Mouse (Mus musculus) naive thymus-derived CD4-positive, alpha-beta T cell, adult 2 months (primary cell): ENCODE measurements around the gene Kdm5b.

Source experiments
- DNase-seq: peaks from one replicate; pipeline ENCODE4 v3.0.0-alpha.2; 2011; ENCODE audit warnings: low read depth

Kdm5b gene

DNA sequence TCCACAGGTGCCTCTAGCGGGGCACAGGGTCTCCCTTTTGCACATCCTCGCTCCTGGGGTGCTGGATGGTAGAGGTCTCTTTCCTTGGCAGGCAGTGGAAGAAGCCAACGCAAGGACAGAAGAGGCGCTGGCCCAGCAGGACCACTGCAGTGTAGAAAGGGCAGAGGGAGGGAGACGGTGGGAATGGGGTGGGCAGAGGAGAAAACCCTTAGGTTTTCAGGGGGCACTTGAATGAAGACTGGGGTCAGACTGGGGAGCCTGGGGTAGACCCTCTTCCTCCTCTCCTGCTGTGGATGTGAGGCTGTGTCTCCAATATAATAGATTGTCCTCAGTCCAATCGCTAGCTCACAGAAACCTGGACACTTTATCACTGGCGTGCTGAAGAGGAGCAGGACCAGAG lies 87.6 kb downstream of the Kdm5b start:
- DNase-seq, result no peak

DNA sequence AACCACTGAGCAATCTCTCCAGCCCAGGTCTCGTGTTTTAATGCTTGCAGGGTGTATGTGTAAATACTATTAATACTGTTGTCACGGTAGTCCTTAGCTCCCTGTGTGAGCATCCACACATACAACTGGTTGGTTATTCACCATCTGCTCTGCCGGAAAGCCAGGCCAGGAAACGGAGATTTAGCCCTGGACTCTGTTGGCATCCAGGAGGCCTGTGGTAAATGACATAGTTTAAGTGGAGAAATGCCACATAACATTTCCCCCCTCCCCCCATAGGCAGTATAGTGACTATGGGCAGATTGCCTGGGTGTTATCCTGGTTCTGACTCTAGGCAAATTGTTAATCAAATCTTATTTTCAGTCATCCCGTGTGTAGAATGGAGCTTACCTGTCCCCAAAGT lies 90.8 kb downstream of the Kdm5b start:
- no peak for DNase-seq

DNA sequence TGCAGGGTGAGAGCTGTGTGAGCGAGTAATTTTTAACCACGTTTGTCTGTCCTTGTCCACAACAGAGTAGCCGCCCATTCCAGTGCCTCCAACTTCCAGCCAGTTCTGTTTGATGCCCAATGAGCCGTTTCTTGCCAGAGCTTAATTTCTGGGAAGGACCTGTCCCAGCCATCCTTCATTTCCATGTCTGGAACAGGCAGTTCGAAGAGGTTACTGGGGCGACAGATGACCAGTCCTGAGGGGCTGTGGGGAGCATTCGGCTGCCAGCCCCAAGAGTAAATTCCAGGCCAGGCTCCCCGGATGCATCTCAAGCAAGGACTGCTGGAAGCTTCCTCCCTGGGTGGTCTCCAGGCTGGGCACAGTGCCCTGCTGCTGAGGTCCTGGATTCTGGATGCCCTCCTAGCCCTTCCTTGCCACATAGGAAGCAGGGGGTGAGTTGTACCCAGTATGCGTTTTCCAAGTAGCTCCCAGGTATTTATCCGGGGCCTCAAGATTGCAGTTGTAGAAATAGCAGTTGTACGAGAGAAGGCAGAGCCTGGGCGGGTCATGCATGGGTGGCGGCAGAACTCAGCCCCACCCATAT lies 91.4 kb downstream of the Kdm5b start:
- DNase-seq, result no peak

DNA sequence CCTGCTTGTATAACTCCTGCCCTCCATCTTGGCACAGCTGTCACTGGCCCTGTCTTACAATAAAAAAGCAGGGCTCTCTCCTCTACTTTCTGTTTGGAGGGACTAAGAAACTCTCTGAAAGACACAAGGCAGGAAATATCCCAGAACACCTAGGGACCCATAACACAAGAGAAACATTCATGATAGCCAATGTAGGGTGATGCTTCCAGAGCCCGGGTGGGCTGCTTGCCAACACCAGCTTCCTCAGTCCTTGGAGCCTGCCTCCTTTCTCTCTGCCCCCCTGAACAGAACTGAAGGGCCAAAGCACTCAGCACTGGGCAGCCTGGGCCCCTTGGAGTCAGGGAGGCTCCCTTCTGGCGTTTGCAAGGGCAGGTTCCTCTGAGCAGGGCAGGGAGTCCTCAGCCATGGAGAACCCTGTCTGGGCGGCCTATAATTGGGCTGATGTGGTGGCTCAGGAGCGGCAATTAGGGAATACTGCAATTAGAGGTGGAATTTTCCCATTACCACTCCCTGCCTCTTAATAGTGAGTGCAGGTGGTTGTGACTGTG lies 92.0 kb downstream of the Kdm5b start:
- DNase-seq, result no peak

DNA sequence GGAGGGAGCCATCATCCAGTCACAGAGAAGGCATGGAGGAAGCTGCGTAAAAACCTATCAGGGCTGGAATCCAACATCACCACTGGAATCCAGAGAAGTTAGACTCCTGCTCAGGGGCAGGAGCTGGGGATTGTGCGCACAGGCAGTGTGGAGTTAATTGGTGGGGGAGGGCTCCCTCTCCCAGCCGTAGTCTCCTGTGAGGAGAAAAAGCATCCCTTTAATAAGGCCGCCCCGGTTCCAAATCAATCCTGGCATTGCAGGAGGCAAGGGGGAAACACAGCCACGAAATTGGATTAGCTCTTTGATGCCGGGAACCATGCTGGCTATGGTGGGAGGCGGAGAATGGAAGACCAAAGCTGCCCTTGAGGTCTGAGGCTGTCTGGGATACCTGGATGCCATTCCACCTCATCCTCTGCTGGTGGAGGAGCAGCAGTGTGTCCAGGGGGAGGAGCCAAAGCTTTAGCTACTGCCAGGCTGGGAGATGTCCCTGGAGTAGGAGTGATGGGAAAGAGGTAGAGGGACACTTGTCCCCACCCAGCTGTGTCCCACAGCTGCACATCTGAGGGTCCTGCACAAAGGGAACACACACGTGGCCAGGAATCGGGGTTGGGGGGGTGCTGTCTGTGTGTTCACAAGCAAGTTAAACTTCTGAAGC lies 93.8 kb downstream of the Kdm5b start:
- no peak for DNase-seq

DNA sequence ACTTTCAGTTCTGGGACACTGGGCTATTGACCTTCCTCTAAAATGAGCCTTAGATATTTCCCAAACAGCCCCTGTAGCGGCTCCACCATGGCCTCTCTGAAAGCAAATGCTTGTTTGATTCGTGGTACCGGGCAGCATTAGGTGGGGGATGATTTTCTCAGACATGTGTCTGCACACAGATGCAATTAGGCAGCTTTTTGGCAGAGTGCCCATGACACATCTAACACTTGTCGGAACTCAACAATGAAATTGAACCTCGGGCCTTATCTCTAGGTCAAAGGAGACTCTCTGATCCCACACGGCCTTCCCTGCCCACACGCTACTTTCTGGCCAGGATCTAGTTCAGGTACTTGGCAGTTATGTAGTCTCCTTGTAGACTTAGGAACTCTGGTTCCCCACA lies 98.9 kb downstream of the Kdm5b start:
- DNase-seq, result no peak

DNA sequence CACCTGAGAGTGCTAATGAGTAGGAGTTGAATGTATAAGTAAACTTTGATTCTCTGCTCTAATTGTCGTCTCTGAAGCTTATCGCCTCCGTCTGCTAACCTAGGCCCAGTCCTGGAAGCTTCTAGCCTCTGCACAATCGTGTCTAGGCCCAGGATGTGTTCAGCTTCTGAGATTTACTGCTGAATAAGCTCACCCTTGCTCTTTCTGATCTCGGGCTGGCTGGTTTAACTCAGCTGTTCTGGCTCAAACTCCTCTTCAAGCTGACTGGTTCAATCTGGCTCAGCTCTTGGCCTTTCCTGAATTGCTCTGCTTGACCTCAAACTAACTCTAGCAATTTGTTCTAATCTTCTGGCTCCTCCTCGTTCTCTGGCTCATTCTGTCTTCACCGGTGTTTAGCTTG lies 100.2 kb downstream of the Kdm5b start:
- DNase-seq, result no peak

DNA sequence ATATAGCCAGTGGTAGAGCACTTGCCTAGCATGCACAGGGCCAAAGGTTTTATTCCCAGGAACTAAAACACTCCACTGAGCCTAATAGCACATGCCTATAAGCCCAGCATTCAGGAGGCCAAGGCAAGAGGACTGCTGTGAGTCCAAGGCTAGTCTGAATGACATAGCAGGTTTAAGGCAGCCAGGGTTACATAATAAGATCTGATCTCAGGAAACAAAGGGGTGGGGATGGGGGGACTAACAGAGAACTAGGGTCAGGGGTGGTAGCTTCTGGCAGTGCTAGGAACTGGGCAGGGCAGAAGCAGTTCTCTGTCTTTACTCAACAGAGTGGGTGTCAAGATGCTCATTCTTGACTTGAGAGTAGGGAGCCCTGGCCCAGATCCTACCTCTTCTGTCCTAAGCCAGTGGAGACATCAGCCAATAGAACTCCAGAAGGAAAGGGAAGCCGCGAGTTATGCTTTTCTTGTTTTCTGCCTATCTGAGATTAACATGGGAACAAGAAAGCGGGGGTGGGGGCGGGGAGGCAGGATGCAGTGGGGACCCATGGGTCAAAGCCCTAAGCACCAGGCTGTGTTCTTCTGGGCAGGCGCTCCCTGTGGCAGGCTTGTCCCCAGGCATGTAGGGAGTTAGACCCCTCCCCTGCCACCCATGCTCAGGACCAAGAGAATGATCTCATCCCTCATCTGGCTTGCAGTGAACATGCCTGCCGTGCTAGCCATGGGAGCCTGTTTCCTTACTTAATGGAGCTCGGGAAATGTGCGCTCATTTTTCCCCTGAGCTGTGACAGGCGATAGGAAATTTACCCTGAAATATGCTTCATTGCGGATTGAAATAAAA lies 111.5 kb downstream of the Kdm5b start:
- no peak for DNase-seq

DNA sequence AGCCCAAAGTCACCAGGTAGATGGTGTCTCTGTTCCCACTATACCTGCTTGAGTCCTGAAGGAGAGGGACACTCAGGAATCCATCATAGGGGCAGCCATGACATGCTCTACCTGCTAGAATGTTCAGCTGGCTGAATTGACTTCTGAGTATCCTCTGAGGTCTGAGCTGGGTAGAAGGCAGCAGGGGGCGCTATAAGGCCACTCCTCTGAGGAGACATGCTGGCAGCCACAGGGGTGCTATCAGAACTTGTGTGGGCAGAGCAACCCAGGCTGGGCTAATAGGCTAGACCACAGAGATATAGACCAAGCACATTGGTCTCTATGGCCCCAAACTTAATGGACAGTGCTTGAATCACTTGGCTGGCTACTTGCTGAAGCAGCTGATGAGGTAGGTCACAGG lies 114.3 kb downstream of the Kdm5b start:
- DNase-seq, result peak; percentile 28

DNA sequence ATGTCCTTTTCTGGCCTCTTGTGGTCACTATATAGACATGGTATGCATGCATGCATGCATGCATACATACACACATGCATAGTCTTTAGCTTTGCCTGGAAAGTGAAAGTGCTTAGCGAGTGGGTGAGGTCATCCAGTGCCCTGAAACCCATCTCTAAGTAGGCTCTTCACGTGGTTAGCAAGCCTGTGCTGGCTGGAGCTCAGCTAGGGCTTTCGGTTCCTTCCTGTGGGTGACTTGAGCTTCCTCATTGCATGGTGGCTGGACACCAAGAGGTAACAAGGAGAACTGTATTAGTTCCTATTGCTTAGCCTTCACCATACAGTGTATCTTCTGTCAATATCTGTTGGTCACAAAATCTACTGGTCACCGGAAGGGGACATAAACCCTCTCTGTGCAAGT lies 119.5 kb downstream of the Kdm5b start:
- DNase-seq, result peak; percentile 8

DNA sequence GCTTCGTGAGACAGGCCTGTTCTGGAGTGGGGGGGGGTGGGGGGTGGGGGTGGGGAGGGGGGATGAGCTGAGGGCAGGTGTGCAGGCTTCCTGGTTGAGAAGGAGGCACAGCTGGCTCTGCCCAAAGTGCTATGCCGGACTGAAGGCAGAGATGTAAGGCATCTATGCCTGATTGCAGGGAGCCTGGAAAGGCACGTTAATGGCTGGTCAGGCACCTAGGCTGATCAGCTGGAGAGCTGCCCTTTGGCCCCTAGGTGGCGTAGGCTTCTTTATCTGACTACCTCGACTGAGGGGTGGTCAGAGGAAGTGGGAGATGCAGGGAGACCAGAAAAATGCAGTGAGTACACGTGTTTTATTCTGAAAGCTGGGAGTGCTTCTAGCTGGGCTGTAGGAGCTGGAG lies 120.6 kb downstream of the Kdm5b start:
- no peak for DNase-seq

DNA sequence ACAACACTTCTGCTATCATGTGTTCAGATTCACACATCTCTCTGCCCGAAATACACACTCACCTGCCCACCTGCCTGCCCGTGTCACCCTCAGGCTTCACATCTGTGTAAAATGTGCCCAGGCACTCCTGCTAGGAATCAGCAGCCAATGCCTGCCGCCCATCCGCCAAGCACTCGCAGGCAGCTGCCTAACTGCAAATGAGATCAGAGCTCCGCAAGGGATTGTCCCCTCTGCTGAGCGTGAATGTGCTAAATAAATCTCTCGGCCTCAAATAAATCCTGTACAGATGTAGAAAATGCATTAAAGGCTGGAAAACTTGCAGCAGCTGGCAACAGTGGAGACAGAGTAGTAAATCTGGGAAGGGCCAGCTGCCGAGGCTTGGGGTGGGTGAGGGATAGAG lies 122.5 kb downstream of the Kdm5b start:
- DNase-seq, result no peak
